Mouse (Mus musculus) lung, postnatal 0 days (tissue): ENCODE measurements around the gene Eif2b3.

Source experiments
- CTCF ChIP-seq: IDR thresholded peaks from 2 replicates; pipeline ENCODE4 v1.5.1; 2016; ENCODE audit warnings: antibody characterized with exemption, mild to moderate bottlenecking
- EP300 ChIP-seq: IDR thresholded peaks from 2 replicates; pipeline ENCODE4 v1.6.1; 2016; ENCODE audit warnings: antibody characterized with exemption, mild to moderate bottlenecking, control low read depth

DNA sequence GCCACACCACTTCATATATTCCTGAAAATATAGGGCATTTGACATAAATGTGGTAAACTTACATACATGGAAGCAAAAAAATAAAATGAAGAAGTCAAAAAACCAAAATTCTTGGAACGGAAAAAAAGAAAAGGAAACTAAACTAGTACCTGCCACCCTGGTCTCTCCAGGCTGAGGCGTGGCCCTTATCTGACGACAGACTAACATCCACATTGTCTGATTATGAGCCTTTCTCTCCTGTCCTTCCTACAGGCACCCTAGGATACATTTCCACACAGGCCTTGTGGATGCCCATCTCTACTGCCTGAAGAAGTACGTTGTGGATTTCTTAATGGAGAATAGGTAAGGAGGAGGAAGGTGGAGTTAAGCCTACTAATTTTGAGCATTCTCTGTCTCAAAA, 39.3 kb downstream of the Eif2b3 start:
- TF ChIP-seq EP300 (no peak), CTCF (no peak)
